Mouse (Mus musculus) NIH3T3 (cell line): Measurements from ENCODE around the gene Rab33b.
A peak's percentile ranks its signal among the peaks of the same experiment; 100 is the strongest.
"Not testable (repeated sequence)": the region's sequence is repeated elsewhere in the genome, so short reads cannot be mapped to it uniquely, and the experiment has no call there.

Experiments used
- DNase-seq: peaks from one replicate; pipeline ENCODE4 v3.0.0-alpha.2; 2012; ENCODE audit warnings: low read depth

Rab33b gene

DNA sequence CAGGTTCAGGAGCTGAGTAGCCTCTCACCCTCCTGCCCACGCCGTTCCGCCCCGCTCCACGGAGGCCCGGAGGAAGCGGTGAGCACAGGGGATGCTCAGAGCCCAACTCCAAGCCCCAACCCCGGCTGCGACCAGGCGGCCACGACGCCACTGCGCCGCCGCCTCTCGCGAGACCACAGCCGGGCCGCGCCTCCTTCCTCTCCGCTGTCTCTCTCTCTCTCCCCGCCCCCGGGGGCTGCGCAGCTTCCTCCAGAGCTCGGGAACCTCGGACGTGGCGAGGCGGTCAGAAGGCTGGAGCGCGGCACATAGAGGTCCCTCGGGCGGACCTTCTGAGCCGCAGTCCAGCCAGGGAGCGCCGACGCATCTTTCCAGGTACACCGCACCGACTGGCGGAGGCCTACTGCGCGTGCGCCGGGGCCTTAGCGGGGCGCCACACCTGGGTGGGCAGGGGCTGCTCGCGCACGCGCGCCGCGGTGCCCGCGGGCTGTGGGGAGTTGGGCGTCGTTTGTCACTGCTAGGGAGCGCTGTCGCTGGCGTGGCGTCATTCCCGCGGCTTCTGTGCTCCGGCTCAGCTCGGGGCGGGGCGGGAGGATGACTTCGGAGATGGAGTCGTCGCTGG is at the start of gene Rab33b:
TSS of gene Rab33b (plus strand) at position 180 of the 619 bp plus-strand sequence.
- DNase-seq, result peak; percentile 98

DNA sequence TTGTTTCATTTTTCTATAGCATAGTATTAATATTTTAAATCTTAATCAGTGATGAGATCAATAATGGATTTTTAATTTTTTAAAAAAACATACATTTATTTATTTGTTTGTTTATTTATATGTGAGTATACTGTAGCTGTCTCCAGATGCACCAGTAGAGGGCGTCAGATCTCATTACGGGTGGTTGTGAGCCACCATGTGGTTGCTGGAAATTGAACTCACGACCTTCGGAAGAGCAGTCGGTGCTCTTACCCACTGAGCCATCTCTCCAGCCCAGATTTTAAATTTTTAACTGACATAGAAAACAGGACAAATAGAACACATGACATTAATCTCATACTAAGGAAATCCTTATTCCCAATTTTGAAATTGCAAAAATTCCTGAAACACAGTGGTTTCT is 49.4 kb upstream of the Rab33b start:
- DNase-seq, result not testable (repeated sequence)

DNA sequence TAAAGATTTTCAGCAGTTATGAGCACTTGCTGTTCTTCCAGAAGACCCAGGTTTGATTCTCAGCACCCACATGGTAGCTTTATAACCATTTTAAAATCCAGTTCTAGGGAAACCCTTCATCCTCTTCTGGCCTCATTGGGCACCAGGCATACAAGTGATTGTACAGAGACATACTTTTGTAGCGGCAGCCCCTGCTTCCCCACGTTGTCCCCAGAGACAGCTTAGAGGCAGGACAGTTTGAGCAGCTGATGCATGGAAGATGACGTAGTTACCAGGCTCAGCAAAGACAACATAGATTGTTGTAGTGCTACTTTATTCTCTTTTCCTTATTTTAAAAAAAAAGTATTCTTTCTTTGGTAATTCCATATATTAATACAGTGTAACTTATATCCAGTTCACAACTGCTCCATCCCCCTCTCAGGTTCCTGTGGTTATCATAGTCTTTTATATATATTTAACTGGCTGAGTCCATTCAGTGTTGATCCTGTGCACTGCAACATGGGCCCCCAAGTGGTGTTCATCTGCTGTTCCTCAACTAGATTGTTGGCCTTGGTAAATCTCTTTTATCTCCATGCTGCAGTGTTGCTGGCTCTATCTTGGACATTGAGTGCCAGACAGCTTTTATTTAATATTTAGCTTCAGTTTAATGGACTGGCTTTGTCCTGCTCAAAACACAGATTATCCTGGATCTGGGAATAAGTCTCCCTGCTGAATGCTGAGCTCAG is 48.7 kb upstream of the Rab33b start:
- no peak for DNase-seq

DNA sequence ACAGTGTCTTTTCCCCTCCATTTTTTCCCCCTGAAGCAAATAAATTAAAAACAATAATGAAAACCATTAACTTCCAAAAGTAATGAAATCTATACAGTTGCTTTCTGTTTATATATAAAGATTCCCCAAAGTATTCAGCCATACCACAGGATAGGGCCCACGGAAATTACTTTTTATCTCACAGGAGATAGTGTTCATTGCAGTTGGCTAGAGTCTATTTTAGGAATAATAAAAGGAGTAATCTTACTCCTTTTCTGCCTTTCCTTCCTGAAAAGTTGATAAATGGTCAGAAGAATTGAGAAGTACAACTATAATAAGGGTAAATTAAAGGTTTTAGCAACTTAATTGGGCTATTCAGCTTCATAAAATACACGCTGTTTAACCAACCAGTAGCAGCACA is 15.2 kb upstream of the Rab33b start:
- no peak for DNase-seq

DNA sequence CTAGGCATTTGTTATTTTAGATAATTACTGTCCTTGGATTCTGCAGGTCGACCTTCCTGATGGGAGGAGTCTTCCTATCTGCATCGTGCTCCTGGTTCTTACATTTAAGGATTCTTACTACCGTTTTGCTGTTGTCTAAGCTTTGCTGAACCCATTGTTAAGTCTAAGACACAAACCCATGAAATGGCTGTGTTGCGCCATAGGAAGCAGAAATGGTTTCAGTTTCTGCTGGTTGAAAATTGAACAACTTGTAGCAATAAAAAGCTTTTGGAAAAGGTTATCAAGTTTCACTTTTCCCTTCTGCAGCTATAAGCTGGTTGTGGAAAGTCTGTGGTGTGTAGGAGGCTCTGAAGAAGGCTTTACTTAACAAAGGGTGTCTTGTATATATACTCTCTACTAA is 8.0 kb upstream of the Rab33b start:
- DNase-seq, result peak; percentile 53

DNA sequence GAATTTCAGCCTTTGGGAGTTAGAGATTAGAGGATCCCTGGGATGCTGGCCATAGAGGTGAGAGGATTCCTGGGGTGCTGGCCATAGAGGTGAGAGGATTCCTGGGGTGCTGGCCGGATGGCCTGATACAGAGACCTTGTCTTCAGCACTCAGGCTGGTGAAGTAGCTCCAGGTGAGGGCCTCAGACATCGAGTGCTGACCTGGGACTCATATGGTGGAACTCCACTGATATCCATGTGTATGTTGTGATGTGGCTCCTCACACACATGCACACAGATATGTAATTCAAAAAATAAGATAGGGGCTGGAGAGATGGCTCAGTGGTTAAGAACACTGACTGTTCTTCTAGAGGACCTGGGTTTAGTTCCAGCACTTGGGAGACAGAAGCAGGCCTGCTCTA is 3.8 kb upstream of the Rab33b start:
- no peak for DNase-seq

DNA sequence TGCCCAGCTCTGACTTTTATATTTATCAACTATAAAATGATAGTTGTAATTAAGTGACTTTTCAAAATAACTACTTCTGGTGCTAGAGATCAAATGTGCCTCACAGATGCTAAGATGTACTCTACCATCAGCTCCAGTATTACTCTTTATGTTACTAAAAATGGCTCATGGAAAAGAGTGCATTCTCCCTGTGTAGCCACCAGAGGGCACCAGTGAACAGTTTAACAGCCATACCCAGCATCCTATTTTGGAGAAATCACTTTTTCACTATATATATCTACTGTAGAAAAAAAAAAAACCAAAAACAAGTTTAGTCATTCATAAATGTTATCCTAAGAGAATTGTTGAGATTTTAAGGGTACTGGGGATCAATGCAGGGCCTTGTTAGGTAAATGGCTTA is 2.7 kb upstream of the Rab33b start:
- DNase-seq, result peak; percentile 88

DNA sequence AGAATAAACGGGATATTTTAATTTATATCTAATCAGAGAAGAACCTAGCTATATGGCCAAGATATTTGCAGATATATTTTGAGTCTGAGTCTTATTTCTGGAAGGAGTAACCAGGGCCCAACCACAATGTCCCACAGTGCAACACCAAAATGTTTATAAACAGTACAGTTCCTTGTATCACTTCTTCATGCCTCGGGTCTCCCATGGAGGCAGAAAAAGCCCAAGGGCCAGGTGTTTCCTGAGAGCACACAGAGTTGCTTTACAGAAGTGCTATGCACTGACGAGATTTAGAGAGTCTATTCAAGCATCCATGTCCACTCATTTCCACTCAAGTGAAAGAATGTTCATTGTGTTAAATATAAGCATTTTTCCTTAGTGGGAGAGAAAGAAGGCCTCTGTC is 1.8 kb upstream of the Rab33b start:
- no peak for DNase-seq

DNA sequence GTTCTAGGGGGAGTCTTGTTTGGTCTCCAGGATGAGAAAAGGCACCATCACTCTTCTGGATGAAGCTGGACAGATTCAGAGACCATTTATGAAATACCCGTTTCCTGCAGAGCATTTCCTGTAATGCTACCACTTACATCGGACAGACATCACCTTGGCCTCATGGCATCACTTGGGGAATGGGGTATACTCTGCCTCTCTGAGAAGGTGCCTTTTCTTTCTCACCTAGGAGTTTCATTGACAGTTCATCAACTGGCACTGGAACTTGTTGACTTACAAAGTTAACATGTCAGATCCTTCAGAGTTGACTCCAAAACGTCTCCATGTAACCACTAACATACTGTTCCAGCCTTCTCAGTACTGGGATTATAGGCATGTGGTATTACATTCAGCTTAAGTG is 939 bp upstream of the Rab33b start:
- DNase-seq, result peak; percentile 8

DNA sequence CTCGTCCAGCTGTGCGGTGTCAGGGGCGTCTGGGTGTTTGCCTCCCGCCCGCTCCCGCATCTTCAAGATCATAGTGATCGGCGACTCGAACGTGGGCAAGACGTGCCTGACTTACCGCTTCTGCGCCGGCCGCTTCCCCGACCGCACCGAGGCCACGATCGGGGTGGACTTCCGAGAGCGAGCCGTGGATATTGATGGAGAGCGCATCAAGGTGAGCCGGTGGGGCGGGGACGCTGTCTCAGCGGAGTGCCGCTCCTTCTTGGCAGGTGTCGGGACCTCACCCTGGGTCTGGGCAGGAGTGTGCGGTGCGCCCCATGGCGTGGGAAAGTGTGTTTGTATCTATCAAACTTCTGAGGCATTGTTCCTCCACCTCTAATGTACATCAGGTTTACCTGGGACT is 650 bp downstream of the Rab33b start:
- DNase-seq, result no peak

DNA sequence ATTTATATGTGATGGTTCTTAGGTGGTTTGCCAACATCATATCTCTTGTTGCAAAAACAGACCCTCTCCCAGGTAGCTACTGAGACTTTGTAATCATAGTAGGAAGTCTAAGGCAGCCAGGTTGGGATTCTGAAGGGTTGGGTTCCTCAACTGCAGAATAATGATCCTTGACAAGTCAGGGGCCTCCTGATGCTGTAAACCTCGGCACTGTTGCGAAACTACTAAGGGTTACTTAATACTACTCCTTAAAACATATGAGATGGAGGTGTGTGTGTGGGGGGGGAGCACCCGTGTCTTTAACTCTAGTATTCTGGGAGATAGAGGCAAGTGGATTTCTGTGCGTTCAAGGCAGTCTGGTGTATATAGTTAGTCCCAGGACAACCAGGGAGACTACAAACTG is 1.6 kb downstream of the Rab33b start:
- peak; percentile 54 for DNase-seq

DNA sequence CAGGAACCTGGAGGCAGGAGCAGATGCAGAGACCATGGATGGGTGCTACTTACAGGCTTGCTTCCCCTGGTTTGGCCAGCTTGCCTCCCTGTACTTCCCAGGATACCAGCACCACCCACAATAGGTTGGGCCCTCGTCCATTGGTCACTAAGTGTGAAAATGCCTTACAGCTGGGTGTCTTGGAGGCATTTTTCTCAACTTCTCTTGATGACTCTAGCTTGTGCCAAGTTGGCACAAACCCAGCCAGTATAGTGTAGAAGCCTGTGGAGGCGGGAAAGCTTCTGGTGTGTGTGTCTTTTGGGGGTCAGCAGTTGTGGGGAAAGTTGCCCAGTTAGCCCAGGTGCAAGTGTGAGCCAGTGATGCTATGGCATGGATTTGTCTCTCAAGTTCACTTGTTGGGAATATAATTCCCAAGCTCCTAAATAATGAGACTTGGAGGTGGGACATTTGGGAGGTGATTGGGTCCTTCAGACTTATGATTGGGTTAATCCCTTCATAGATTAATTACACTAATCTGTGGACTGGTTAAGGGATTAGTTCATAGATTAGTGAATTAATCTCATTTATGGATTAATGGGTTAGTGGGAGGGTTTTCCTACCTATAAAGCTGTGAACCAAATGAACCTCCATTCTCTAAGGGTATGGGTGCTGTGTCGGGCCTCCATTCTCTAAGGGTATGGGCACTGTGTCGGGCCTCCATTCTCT is 2.9 kb downstream of the Rab33b start:
- DNase-seq, result peak; percentile 38

DNA sequence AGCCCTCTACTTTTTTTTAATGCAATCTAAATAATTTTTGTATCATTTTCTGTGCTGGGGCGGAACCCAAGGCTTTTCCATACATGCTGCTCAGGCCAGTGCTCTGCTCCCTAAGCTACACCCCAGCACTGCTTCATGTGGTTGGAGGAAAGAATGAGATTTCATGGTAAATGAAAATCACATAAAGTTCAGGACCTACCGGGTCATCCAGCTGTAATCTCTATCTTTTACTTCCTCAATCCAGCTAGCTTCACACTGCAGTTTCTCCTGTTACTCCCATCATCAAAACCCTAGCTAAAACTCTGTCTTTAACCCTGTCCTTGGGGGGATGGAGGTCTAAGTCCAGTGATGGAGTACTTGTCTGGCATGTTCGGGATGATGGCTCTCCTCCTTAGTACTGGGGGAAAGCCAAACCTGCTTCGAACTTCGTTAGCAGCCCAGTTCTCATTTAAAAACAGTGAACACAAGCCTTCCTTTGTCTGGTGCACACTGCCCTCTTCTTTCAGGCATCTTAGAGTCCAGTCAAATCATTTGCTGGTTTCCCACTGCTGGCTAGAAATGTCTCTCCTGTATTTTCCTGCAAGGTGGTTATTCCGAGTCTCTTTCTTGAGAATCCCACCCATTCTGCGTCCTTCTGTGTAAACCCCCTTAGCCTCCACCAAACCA is 6.5 kb downstream of the Rab33b start:
- no peak for DNase-seq

DNA sequence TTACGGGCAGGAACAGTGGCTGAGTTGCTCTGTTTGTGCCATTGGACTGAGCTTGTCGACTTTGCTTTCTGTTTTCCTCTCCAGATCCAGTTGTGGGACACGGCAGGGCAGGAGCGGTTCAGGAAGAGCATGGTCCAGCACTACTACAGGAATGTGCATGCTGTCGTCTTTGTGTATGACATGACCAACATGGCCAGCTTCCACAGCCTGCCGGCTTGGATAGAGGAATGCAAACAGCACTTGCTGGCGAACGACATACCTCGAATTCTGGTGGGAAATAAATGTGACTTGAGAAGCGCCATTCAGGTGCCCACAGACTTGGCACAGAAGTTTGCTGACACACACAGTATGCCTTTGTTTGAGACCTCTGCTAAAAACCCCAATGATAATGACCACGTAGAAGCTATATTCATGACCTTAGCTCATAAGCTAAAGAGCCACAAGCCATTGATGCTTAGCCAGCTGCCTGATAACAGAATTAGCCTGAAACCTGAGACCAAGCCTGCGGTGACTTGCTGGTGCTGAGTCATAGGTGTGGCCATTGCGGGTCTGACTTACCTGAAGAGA is 9.6 kb downstream of the Rab33b start:
- DNase-seq, result no peak

DNA sequence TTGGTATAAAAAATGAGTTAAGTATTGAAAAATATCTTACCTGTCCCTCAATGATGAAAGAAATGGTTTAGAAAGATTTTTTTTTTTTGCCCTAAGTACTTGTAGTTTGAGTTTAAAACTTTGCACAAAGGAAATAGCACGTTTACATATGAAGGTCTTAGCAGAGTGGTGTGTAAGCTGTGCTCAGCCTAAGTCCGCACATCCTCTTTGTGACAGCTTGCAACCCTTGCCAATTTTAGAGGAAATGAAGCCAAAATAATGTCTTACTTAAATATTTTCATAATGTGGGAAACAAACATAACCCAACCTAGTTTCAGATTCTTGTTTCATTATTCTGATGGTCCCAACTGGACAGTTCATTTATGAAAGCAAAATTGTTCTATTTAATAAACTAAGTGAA is 10.7 kb downstream of the Rab33b start:
- no peak for DNase-seq

DNA sequence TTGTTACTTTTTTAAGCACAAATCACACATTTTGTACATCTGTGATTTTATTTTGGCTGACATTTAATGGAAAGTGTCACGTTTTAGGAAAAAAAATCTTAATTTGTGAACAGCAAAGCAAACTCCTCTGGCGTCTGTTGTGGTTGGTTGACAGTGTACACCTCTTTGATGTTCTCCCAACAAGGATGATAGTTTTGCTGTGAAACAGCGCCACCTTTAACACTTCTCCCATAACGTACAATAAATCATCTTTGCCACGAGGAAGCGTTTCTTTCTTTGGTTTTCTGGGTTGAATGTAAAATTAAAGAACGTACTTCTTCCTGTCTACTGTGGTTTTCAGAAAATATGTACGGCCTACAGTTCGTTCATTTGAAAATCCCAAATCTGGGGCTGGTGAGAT is 11.9 kb downstream of the Rab33b start:
- no peak for DNase-seq

DNA sequence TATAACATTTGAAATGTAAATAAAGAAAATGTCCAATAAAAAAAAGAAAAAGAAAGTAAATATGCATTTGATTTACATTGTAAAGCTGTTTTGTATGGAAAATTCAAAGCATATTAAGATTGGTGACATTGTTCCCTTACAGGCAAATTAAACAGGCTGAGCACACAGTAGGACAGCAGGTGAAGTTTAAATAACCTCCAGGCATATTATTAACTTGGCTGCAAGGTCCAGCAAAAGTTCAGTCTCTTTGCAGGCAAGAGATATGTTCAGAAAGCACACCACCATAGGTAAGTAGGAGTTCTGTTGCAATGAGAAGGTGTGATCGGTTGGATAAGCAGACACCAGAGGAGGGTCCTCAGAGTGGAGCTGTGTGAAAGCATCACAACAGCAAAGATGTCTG is 14.3 kb downstream of the Rab33b start:
- no peak for DNase-seq

DNA sequence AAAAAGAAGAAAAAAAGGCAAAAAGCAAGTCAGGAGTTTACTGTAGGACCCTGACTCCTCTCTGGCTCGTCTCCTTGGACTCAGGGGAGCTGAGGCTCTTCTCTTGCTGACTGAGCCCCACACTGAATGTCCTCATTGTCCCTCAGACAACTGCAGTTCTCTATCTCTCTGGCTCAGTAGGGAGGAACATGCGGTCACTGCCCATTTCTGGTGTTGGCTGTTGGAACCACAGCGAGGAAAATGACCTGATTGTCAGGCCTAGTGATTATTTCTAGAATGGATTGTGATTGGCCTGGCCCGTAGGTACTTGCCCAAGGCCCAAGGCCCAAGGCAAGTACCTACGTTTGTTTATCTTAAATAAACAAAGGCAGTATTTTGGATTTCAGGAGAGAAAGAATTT is 14.9 kb downstream of the Rab33b start:
- no peak for DNase-seq

DNA sequence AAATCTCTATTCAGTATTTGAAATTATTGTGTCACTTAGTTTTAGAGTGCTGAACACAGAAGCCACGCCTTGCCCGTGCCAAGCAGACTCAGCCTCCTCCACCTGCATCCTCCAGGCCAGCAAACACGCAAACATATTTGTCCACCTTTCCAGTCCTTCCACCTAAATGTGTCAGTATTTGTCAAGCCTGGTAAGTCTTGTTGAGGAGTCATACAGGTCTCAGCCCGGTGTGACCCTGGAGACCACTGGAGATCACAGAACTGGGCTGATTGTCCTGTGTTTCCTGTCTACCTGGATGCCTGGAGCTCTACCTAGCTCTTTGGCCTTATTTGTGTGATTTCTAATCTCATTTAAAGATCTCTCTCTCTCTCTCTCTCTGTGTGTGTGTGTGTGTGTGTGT is 16.2 kb downstream of the Rab33b start:
- DNase-seq, result no peak

DNA sequence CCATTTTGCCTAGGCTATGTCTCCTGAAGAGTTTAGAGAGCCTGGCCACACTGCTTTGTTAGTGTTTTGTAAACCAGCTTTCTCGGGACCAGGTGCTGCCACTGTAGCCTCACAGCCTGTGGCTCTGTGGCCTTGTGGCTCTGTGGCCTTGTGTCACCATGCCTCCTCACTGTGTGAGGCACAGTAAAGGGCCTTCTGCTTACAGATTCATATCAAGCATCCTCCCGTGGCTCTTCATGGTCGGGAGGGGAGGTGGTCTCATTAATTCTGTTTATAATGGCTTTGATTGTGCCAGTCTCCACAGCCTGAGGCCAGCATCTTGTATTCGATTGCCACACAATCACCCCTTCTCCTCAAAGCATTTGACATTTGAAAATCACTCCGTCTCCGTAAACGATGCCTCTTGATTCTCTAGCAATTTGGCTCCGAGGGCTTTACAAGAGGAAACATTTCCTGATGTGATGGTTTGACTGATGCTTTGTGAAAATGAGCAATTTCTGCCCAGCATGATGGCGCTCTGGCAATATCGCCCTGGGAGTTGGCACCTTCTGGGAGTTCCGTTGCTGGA is 20.7 kb downstream of the Rab33b start:
- no peak for DNase-seq

DNA sequence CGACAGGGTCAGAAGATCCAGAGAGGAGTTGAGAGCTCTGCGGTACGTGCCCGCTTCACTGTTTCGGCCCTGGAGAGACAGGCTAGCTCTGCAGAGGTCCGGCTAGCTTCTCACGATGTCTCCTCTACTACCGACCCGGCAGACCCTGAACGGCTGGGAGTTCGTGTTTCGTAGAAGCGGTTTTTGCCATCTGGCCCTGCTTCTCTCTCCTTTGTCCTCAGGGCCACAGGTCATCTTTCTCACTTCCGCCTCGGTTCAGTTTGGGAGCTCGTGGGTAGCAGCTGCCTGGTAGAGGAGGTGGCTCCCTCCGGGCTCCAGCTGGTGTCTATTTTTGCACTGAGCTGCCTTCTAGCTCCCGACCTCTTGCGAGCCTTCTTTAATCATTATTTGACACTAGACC is 21.7 kb downstream of the Rab33b start:
- DNase-seq, result no peak

DNA sequence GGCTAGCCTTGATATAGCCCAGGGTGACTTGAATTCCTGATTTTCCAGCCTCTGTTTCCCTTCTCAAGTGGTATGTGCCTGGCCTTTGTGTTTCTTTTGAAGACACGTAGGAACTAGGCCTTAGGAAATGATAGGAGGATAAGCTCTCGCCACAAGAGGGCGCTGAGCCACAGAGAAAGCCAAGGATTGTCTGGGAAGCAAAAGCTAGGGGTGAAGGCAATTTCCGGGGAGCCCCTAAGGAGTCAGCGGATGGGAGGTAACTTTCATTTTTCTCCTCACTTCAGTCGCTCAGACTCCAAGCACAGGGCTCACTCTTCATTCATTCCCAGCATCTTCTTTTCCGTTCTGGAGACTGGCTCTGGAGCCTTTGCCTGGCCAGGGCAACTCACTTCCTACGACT is 27.2 kb downstream of the Rab33b start:
- peak; percentile 96 for DNase-seq
